Mouse (Mus musculus): ENCODE measurements around the gene Smtn.

- TF ChIP-seq CTCF (IDR thresholded peaks at IDR 0.05; ENCODE audit: control insufficient read depth, insufficient read depth, low read length) (no peak), POLR2A (IDR thresholded peaks at IDR 0.05; ENCODE audit: borderline replicate concordance, control insufficient read depth, low read depth, low read length) (no peak)
These were observed 40.1 kb upstream of the Smtn start for GRCm38 (mm10) chr11:3580306-3581084.

All from bone marrow, adult 2 months (tissue).